Mouse (Mus musculus) heart, adult 8-10 months (tissue): ENCODE measurements around the gene Btnl10. TPM values are rescaled to one million over a fixed set of nuclear protein-coding genes. Genes with fewer than 3 reads are reported as not detected.

ENCODE experiments used
- DNase-seq: peaks from one replicate; pipeline ENCODE4 v3.0.0; 2022; ENCODE audit warnings: low spot score
- total RNA-seq, 4 experiments: library from RNA; stranded (reverse); gene quantifications; 2 replicates each; pipeline ENCODE4 v1.2.4; 2022

Gene Btnl10
- under 1 TPM in 1 of 4 experiments, not detected in 3; 0.09 TPM for total RNA-seq

DNA sequence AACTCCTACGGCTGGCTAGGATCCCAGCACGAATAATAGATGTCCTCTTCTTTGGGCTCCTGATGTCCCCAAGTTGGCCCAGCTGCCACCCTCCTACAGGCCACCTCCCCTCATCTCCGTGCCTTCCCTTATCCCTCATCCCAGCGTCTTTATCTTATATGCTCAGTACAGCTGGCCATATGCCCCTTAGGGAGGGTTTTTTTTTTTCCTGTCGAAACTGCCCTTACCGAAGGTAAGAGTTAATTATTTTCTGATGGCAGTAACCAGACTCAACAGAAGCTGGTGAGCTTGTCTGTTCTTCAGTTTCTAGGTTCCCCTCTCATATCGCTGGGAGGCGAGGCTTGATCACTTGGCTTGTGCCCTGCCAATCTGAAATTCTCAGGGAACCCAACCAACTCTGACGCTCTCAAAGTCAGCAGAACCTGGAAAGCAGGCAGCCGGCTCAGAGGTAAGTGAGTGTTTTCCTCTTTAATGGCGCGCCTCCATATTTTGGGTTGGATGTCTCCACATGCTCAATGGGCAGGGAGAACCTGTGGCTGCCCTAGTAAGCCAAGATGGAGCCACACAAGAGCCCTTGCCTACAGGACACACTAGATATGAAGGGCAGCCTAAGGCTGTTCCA is at the start of gene Btnl10:
TSS of gene Btnl10 (plus strand) at position 164 of the 622 bp plus-strand sequence.
- no peak for DNase-seq

DNA sequence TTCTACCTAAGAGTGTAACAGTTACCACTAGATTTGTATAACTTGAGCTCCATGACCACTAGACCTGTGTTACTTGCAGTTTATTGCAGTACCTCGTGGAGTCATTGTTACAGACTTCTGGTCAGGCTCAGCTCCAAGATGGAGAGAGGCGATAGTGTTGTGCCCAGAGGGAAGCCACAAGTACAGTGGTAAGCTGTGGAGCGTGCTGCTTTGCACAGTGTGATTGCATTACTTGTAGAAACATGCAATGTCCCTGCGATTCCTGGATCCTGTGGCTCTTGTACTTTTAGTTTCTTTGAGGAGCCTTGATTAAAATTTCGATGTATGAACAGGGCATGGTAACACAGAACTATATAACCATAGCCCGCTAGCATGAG is 49.8 kb upstream of the Btnl10 start:
- no peak for DNase-seq

DNA sequence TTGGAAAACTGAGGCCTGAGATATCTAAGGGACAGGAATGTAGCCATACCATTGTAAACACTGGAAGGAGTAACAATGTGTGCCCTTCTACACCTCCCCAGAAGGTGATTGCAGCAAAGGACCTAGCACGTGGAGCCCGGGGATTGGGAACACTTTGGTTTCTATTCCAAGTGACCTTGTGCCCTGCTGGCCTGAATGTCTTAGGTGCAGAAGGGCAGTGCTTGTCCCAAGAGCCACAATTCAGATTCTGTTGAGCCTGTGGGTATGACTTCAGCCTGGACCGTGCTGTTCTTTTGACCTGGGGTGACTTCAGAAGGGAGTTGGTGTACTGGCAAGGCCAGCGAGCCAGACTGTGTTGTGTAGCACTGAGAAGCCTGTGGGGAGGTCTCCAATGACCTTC is 46.7 kb upstream of the Btnl10 start:
- DNase-seq: no peak

DNA sequence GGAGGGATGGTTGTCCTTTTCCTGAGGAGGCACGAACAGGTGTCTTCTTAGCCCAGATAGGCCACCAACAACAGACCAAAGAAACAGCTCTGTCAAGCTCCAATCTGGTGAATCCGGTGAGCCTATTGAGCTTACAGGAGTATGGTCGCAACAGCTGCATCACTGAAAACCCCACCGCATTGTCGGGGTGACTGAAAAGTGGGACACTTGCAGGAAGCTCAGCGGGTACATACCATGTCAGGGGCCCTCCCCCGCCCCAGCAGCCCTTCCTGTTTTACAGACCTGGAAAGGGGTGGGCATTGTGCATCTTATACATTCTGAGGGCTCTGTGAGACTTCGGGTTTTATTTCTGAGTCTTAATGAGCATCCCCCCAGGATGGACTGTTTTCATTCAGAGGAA is 34.0 kb upstream of the Btnl10 start:
- no peak for DNase-seq

DNA sequence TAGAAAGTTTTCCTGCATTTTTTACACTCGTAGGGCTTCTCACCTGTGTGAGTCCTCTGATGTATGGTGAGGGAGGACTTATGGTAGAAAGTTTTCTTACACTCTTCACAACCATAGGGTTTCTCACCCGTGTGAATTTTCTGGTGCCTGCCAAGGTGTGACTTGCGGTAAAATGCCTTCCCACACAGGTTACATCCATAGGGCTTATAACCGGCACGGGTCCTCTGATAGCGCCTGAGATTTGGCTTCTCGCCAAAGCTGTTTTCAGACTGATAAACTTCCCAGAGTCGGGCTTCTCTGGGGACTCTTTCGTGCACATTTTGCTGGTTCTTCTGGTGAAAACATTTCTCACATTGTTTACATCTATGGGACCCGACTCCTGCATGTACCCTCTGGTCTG is 27.2 kb upstream of the Btnl10 start:
- no peak for DNase-seq

DNA sequence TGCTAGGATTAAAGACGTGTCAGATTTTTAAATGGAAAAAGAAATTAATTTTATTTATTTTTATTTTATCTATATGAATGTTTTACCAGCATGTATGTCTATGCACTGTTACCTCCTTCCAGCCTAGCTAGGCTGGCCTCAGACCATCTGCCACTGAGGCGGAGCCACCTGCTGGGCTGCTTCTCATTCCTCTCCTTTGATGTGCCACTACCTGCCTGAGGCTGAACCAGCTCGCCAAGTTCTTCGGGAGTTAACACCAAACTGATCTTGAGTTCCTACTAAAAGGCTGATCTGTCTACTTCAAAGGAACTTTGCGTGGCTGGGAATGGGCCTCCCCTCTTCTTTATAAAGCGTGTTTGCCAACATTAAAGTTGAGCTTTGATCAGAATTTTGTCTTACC is 23.3 kb upstream of the Btnl10 start:
- DNase-seq: no peak

DNA sequence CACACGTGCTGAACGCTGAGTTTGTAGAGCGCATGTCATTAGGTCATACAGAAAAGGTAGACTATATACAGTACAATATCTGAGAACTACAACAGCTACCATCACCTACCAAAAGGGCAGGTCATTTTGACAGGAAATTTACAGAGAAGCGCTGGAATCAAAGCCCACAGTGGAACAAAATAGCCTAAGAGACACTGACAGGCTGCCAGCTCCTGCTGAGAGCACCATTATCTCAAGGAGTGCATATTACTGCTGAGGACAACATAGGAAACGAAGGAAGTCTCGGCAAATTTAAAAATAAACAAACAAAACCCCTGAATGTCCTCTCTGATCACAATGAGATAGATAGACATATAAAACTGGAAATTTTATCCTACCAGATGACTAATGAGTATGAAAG is 20.2 kb upstream of the Btnl10 start:
- DNase-seq: no peak

DNA sequence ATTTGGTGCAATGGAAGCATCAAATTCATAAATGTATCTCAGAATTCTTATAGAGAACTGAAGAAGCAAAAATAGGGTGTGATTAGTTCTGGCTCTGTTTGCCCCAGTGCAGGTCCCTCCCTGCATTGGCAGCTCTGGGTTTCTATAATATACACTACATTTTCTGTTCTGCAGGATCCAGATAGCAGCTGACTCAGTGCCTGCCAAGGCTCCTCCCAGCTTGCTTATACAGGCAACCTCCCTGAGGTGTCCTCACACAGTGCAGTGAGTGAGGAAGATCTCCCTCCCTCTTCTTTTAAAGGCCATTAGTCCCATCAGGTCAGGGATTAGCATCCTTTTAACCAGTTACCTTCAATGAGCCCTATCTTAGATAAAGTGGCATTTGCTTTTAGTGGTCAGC is 16.6 kb upstream of the Btnl10 start:
- DNase-seq: no peak

DNA sequence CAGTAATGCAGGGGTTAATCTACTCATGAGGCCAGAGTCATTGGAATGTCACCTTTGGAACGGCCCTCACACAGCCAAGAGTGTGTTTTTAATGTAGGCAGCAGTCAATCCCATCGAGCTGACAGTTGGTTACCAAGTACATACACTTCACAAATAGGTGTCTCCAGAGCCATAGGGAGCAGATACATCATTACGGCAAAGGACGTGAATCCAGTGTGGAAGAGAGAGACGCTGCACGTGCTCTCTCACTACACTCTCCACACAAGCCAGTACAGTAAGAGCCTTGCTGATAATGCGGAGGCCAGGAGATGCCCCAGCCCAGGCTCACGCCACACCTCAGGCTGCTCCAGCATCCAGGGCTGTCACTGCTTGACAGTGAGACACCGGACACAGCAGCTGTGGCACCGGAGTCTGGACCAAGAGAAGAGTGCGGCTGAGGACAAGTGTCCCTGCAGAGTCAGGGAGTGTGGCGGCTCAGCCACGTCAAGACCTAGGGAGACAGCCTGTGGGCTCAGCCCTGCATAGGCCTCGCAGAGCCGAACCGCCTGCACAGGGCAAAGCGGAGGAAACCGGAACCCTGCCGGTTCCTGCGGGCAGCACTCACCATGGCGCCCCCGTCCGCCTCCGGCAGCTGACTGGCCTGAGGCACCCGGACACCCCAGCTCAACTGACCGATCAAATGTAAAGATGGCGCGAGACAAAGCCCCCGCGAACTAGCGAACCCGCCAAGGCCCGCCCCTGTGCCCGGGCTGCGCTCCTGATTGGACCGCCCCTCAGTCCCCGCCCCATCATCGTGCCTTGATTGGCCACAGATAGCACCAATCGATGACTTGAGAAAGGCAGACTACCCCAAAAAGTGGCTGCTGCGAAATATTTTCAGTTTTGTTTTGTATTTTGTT is 13.9 kb upstream of the Btnl10 start, which contains the start of gene Zfp39:
TSS of gene Zfp39 (minus strand) at position 715 of the 899 bp plus-strand sequence.
- DNase-seq: peak; percentile 98

DNA sequence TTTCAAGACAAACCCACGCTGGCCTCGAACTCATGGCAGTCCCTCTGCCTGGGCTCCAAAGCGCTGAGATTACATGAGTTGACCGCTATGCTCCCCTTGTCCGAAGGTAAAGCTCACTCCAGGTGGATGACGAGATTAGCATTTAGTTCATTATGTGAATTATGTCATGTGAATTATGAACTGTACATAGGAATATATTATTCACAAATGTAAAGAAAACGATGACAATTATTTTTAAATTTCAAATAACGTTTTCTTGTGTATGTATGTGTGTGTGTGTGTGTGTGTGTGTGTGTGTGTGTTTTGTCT is 13.3 kb upstream of the Btnl10 start:
- no peak for DNase-seq

DNA sequence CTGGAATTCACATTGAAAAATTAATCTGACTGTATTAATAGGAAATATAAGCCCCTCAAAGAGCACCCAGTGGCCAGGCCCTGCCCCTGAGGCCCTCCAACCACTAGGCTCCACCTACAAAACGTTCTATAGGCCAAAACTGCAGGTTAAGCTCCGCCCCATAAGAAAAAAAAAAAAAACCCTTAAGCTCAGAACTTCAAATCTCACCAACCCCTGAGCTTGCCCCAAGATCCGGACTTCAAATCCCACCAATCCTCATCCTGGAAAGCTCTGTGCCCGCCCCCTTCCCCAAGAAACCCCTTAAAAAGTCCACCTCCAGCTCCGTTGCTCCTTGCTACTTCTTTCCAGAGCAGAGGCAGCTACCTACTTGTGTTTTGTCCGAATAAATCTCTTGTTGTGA is 12.9 kb upstream of the Btnl10 start:
- DNase-seq: no peak

DNA sequence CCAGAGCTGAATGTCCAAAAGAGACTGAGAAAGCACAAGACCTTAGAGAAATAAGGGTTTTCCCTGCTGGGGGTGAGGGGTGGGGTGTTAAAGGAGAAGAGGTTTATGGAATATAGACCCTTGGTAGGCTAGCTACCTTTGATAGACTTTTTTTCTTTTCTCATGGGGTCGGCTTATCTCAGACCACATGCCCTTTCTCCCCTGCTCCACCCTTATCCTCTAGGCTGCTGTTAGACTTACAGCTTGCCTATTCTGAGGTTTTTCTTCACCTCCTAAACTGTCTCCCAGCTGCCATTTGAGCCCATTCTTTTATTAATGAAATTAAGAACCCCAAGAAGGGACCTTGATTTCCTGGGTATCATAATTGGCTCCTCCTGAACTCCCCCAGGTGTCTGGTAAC is 3.9 kb upstream of the Btnl10 start:
- DNase-seq: no peak

DNA sequence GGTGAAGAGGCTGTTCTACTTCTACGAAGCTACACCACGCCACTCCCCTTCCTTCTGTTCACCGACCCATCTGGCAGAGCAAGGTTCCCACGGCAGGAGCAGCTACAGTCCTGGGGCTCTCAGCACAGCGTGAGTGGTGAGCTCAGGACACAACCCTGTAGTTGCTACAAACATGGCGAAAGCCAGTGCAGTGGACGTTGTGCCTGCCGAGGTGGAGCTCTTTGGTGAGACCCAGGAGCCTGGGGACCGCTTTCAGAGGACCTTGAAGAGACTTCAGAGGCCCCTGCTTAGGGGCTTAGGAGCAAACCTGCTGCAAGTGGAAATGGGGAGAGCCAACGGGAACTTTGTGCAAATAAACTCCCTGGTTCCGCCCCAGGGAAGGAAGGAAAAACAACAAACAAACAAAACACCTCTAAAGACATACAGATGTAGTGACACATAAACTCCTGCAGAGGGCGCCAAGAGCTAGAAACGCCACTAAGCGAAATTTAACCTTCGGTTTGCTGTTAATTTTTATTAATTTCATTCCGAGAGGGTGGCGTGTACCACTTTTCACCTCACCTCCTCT is 3.2 kb upstream of the Btnl10 start:
- no peak for DNase-seq

DNA sequence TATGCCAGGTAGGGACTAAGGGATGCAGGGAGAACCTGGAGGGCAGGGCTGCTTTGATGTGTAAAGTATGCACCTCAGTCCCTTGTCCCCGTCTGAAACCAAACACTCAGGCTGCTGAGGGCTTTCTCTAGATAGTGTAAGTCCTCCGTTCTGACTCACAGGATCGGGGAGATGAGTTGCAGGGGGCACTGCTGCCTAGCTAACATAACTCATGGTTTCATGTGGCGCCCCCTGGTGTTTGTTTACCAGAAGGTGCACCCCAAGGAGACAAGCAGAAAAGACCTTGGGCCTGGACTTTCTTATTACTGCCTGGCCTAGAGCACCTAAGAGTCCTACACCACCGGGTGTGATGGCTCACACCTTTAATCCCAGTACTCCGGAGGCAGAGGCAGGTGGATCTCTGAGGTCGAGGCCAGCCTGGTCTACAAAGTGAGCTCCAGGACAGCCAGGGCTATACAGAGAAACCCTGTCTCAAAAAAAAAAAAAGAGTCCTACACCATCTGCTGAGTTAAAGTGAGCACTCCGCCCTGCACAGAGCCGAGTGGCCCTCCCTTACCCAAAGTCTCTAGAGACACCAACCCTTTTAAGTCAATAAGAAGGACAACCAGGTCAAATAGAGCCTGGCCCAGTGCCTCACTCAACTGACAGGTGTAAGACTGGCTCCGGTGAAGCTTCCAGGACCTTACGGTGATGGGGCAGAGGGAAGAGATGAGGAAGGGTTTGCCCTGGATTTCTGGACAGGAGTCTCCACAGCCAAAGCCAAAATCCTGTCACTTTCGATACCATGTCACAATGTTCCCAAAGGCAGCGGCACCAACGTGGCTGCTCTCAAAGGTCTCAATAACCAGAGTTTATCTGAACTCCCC is 596 bp upstream of the Btnl10 start:
- DNase-seq: no peak

DNA sequence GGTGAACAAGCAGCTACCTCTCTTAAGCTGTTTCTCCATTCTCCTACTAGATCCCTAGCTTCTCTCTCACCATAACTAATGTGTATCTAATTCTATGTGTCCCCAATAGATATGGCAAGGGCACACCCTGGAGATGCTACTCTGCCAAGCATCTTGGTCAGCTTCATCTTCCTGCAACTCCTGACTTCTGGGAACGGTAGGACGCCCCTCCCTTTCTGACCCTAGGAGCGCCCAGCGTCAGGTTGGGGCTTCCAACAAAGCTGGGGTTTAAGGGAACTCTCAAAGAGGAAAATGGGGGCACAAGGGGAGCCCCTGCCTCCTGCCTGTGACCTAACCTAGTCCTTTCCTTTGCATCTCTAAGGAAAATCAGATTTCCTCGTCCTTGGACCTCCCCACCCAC is 1.1 kb downstream of the Btnl10 start:
- no peak for DNase-seq

DNA sequence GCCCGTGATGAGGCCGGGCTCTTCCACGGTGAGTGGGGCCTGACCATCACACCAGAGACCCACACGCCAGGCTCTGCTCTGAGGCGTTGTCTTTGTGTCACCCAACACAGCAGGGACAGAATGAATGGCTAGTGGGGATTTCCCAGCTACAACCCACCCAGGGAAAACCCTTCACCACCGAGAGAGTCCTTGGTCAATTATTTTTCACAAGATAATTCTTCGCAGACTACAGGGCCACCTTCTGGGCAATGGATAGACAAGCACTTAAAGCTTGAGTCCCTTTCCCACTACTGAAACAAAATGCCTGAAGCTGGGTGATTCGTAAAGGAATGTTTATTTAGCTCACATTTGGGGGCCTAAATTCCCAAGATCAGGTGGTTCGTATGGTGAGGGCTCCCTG is 4.7 kb downstream of the Btnl10 start:
- DNase-seq: no peak

DNA sequence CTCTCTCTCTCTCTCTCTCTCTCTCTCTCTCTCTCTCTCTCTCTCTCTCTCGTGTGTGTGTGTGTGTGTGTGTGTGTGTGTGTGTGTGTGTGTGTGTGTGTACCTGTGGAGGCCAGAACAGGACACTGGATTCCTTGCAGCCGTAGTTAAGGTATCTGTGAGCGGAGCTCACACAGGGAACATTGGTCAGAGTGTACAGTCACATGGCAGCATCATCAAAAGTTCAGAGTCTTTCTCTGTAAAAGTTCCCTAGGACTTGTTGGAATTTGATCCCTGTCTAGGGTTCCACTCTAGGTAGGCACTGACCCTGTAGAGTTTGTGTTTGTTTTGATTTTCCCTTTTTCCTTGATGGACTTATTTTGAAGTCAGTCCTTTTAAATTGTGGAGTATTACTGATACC is 8.9 kb downstream of the Btnl10 start:
- DNase-seq: no peak

DNA sequence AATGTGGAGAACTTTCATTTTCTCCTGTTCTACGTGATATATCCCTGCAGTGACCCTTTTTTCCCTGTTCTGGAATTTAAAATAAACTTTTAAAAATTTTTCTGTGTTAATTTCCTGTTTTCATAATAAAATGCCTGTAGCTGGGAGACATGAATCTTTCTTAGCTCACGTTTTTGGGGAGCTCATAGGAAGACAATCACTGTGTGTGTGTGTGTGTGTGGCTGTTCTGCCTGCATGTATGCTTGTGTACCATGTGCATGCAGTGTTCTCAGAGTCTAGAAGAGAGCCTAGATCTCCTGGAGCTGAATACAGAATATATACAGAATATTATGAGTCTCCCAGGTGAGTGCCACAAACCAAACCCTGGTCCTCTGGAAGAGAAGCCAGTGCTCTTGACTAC is 9.3 kb downstream of the Btnl10 start:
- DNase-seq: no peak

DNA sequence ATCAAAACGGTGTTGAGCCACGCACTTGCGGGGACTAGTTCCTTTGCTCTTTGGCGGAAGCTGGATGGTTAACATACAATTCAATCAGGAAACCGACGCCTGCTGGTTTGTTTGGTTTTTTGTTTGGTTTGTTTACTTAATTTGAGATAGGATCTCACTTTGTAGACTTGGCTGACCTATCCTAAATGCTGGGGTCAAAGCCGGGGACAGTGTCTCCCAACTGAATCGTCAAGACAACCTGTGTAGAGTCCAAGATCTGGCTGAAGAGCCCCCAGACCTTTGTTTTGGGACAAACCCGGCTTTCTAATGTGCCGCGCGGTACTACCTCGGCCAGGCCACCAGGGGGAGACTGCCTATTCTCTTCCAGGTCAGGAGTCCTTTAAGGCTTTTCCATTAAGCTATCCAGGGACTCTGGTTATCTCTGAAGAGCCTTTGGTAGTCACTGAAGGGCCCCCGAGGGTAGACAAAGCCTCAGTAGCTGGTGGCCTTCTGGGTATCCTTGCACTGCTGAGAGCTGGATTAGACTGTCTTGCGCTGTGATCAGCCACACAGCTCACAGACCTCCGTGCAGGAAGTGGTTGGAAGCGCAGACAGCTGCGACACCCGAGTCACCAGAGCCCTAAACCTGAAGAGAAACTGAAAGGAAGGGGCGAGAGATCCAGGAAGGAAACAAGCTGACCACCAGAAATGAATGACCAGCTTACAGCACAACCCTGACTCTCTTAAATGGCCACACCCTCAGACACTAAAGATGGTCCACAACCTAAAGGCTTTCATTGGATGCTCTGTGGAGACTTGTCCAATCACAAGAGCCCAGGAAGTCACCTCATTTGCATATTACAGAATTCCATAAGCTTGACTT is 10.3 kb downstream of the Btnl10 start:
- peak; percentile 64 for DNase-seq

DNA sequence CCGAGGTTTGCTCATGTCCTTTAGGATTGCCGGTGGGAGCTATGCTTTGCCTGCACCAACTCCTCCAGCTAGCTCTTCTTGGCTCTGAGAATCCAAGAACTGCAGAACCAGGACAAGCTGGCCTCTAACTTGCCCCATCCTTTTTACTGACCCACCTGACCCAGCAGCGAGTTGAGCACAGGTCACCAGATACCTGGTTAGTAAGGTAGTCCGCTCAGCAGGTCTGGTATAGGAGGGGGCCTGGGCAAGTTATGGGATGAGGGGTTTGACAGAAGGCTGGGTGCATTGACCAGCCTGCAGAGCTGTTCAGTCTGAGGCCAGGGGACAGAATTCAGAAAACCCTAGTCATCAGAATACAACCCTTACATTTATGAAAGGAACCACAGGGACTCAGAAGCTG is 11.3 kb downstream of the Btnl10 start:
- no peak for DNase-seq

DNA sequence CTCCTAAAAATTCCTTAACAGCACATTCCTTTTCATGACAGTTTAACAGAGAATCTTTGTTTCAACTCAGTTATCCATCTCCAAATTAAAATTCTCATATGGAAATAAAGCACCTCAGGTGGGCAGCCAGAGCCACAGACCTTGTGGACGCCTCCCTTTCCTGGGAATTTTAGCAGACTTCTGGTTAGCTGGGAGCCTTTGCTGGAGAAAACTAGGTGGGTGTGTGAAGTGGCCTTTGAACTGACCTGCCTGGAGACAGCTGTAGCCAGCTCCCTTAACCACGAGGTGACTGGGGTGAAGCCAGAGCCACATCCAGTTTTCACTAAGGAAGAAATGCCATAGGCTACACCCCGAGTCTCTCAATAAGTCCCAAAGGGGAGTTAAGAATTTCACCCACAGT is 11.9 kb downstream of the Btnl10 start:
- no peak for DNase-seq
